Mouse (Mus musculus) ES-E14 (cell line): ENCODE measurements at regions not wholly inside any gene's neighbourhood (a gene's known extent, or its start where the extent isn't known, plus 50 kb on each side); places are given as distances from the start of the nearest gene placed in this dataset.

Experiments
- DNase-seq: peaks from one replicate; pipeline ENCODE4 v3.0.0-alpha.2; 2013; ENCODE audit warnings: low read depth, low spot score
- H3K27ac ChIP-seq: 2 replicates; pipeline ENCODE4 v1.5.1; 2012; ENCODE audit warnings: low read depth, mild to moderate bottlenecking, low read length, moderate library complexity, mixed read lengths; ENCODE audit not compliant: poor library complexity, insufficient read depth, severe bottlenecking
- H3K36me3 ChIP-seq: 2 replicates; pipeline ENCODE4 v1.6.1; 2012; ENCODE audit warnings: mild to moderate bottlenecking, low read length, moderate library complexity, mixed read lengths; ENCODE audit not compliant: control insufficient read depth, poor library complexity, insufficient read depth, severe bottlenecking
- H3K4me1 ChIP-seq, 2 experiments: fragments of 150-350 bp in 1 of 2; sonication (generic) in 1 of 2; 2 replicates each; pipeline ENCODE4 v1.6.1; 2012; ENCODE audit warnings: low read length in 2 of 2, mild to moderate bottlenecking in 1 of 2, mixed read lengths in 1 of 2; ENCODE audit not compliant: control insufficient read depth in 2 of 2, insufficient read depth in 2 of 2, poor library complexity in 1 of 2
- H3K4me3 ChIP-seq, 2 experiments: fragments of 150-350 bp in 1 of 2; sonication (generic) in 1 of 2; 2 replicates each; pipeline ENCODE4 v1.5.1; 2012; ENCODE audit warnings: low read length in 2 of 2, low read depth in 1 of 2, mild to moderate bottlenecking in 1 of 2, mixed read lengths in 1 of 2; ENCODE audit not compliant: insufficient read depth in 1 of 2, poor library complexity in 1 of 2, severe bottlenecking in 1 of 2
- H3K9ac ChIP-seq: 2 replicates; pipeline ENCODE4 v1.6.1; 2012; ENCODE audit warnings: low read depth, mild to moderate bottlenecking, low read length, mixed read lengths; ENCODE audit not compliant: poor library complexity, insufficient read depth, severe bottlenecking
- H3K9me3 ChIP-seq: fragments of 150-350 bp; sonication (generic); 2 replicates; pipeline ENCODE4 v1.6.1; 2012; ENCODE audit warnings: low read depth, mild to moderate bottlenecking, low read length; ENCODE audit not compliant: control insufficient read depth, insufficient read depth
- CHD2 ChIP-seq: IDR thresholded peaks from 2 replicates; pipeline ENCODE4 v1.6.1; 2014; ENCODE audit warnings: mild to moderate bottlenecking, low read depth, low read length, inconsistent platforms
- HCFC1 ChIP-seq: IDR thresholded peaks from 2 replicates; pipeline ENCODE4 v1.6.1; 2012; ENCODE audit warnings: low read length, inconsistent platforms, borderline replicate concordance; ENCODE audit not compliant: insufficient read depth
- MAFK ChIP-seq: IDR thresholded peaks from 2 replicates; pipeline ENCODE4 v1.6.1; 2014; ENCODE audit warnings: mild to moderate bottlenecking, low read depth, low read length, inconsistent platforms; ENCODE audit not compliant: insufficient read depth
- ZC3H11A ChIP-seq: IDR thresholded peaks from 2 replicates; pipeline ENCODE4 v1.6.1; 2012; ENCODE audit warnings: low read depth, mild to moderate bottlenecking, inconsistent platforms, low read length, borderline replicate concordance
- ZNF384 ChIP-seq: IDR thresholded peaks from 2 replicates; pipeline ENCODE4 v1.6.1; 2012; ENCODE audit warnings: low read depth, low read length, inconsistent platforms
- in situ Hi-C, 2 experiments: fragments of 600-800 bp; cut with MboI; formaldehyde crosslinking; loops; one replicate each; pipeline ENCODE4 v1.15.1; 2025; ENCODE audit warnings: low sequenced_read_pairs in 2 of 2, inconsistent platforms in 1 of 2; ENCODE audit not compliant: unreplicated experiment in 2 of 2

DNA sequence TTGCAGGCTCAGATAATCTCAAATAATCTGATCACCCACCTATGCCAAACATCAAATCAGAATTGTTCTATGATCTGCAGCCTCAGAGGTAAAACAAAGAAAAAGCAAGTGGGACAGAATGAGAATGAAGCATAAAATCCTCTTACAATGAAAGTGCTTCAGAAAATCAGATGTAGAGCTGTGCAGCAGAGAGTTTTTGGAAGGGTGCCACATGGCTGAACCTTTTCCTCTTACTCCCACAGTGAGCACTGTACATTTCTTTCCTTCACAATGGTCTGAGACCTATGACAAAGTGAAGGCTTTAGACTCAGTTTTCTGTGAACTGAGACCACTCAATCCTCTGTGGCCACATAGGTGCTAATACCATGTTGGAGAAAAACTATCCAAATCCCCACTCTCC lies 116.4 kb upstream of the Rag2 start:
- no peak overlapping the region for H3K4me3 ChIP-seq
- no peak overlapping the region for H3K27ac ChIP-seq
- H3K4me1 ChIP-seq, result no peaks in the 10 kb centered on the region
- no peaks in the 10 kb centered on the region for H3K9me3 ChIP-seq
- TF ChIP-seq HCFC1 (no peak), CHD2 (no peak), ZNF384 (no peak), ZC3H11A (no peak), MAFK (no peak)
- in situ Hi-C loops, result no loop called here
- DNase-seq, result no peak
- no peaks in the 10 kb centered on the region for H3K36me3 ChIP-seq
- no peak overlapping the region for H3K9ac ChIP-seq
